In the genomic region with DNA sequence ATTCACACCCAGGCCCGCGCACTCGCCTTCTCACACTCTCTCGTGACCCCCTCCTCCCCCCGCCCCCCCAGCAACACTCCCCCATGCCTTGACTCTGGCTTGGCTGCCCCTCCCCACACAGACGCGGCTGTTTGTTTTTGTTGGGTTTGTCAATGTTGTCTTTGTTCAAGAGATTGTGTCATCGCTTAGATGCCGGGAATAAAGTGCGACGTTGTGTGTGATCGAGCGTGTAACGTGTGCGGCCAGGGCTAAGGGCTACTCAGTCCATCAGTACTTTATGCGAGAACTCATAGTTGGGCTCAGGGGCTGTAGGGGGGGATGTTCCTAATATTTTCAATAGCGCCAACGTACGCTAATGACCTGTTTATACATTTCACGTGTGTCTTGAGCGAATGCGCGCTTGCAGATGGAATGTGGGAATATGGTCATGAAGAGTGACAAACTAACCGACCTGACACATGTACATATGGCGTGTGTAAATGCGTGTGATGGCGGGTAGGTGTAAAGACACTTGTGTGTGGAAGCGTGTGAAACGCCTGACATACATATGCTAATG, we compare ENCODE assay signal across 8 mouse cellular contexts. TPM values are rescaled to one million over a fixed set of nuclear protein-coding genes. Genes with fewer than 3 reads are reported as not detected.
DNase-seq lines count a peak whose midpoint lies in the region; ATAC-seq and TF ChIP-seq lines count a peak whose summit lies in the region.

No protein-coding gene starts in this region.

- intact Hi-C loops in left cerebral cortex, postnatal 36 days (cut with DNase I) = no loop called here

- WGBS in forebrain, embryonic 15.5 days = under 1% methylated on average over 29 of the region's 29 CpGs
- WGBS in kidney, embryonic 16.5 days = under 1% methylated on average over 29 of the region's 29 CpGs
- 3% methylated on average over 29 of the region's 29 CpGs for WGBS in macrophage (ENCODE audit: missing documents)

- H3K36me3 ChIP-seq in ES-Bruce4 (ENCODE audit: control insufficient read depth, insufficient read depth, low read length, poor library complexity, severe bottlenecking) (no peaks in the 10 kb centered on the region), macrophage (ENCODE audit: inconsistent target) (no peaks in the 10 kb centered on the region)
- no peaks in the 10 kb centered on the region for H3K36me3 ChIP-seq in forebrain, embryonic 15.5 days
- peaks cover 10% of the 10 kb centered on the region for H3K36me3 ChIP-seq in kidney, embryonic 16.5 days (ENCODE audit: insufficient read depth, low read length)

- H3K27me3 ChIP-seq in ES-Bruce4 (ENCODE audit: control insufficient read depth, insufficient read depth, low read length, poor library complexity, severe bottlenecking) = no peaks in the 10 kb centered on the region
- H3K27me3 ChIP-seq in forebrain, embryonic 15.5 days = peaks cover 5% of the 10 kb centered on the region; the same call in 1 of the 2 replicates
- no peaks in the 10 kb centered on the region for H3K27me3 ChIP-seq in kidney, embryonic 16.5 days (ENCODE audit: insufficient read depth, low read length)

- DNase-seq in cerebellum, postnatal 36 days = peak; percentile 16 to 35
- DNase-seq in cerebellum, postnatal 4 days (ENCODE audit: low spot score in 2 of 2) = no peak
- no peak for DNase-seq in left cerebral cortex, postnatal 36 days (ENCODE audit: low spot score in 2 of 2)

- no peak overlapping the region for H3K27ac ChIP-seq in ES-Bruce4 (ENCODE audit: insufficient read depth, low read length)
- peak overlapping the region; percentile 53 for H3K27ac ChIP-seq in forebrain, embryonic 15.5 days (replicated peaks)
- peak overlapping the region; percentile 88 for H3K27ac ChIP-seq in kidney, embryonic 16.5 days (ENCODE audit: low read length)
- H3K27ac ChIP-seq in macrophage = no peak overlapping the region

- no peaks in the 10 kb centered on the region for H3K79me2 ChIP-seq in macrophage (ENCODE audit: inconsistent target)

- ATAC-seq in forebrain, embryonic 15.5 days (replicated peaks) = peak; percentile 23
- ATAC-seq in kidney, embryonic 16.5 days (ENCODE audit: low FRiP score, low TSS enrichment) = no peak
- ATAC-seq in inflammation-experienced regulatory T-cells, adult 6 months = no peak

- TF ChIP-seq CTCF in ES-Bruce4 (IDR thresholded peaks at IDR 0.05; ENCODE audit: low read depth, low read length) = no peak

- H3K4me3 ChIP-seq in ES-Bruce4 (ENCODE audit: low read depth, low read length) (peak overlapping the region; percentile 71), macrophage (ENCODE audit: inconsistent target) (peak overlapping the region; percentile 33)
- H3K4me3 ChIP-seq in forebrain, embryonic 15.5 days = peak overlapping the region; percentile 49
- H3K4me3 ChIP-seq in kidney, embryonic 16.5 days (ENCODE audit: low read length) = peak overlapping the region; percentile 59

- H3K4me1 ChIP-seq in ES-Bruce4 (ENCODE audit: control insufficient read depth, insufficient read depth, low read length) = peaks cover 2% of the 10 kb centered on the region
- peaks cover 41% of the 10 kb centered on the region for H3K4me1 ChIP-seq in forebrain, embryonic 15.5 days
- H3K4me1 ChIP-seq in kidney, embryonic 16.5 days (ENCODE audit: insufficient read depth, low read length) = peaks cover 51% of the 10 kb centered on the region

- peak overlapping the region; percentile 92 for H3K4me2 ChIP-seq in forebrain, embryonic 15.5 days (replicated peaks)
- peak overlapping the region; percentile 91 for H3K4me2 ChIP-seq in kidney, embryonic 16.5 days (replicated peaks; ENCODE audit: low read depth, low read length)

- TF ChIP-seq POLR2A in ES-Bruce4 (IDR thresholded peaks at IDR 0.05; ENCODE audit: insufficient read depth, low read length) = no peak

- H3K9ac ChIP-seq in ES-Bruce4 (ENCODE audit: low read depth, poor library complexity, severe bottlenecking) = peak overlapping the region; percentile 77
- peak overlapping the region; percentile 44 for H3K9ac ChIP-seq in forebrain, embryonic 15.5 days (replicated peaks)
- H3K9ac ChIP-seq in kidney, embryonic 16.5 days (replicated peaks; ENCODE audit: low read length) = peak overlapping the region; percentile 75

- H3K9me3 ChIP-seq in ES-Bruce4 (replicated peaks; ENCODE audit: control insufficient read depth, insufficient read depth, low read length, poor library complexity, severe bottlenecking) = no peaks in the 10 kb centered on the region
- no peaks in the 10 kb centered on the region for H3K9me3 ChIP-seq in forebrain, embryonic 15.5 days
- no peaks in the 10 kb centered on the region for H3K9me3 ChIP-seq in kidney, embryonic 16.5 days (ENCODE audit: low read length)

- no peak for TF ChIP-seq EP300 in ES-Bruce4 (IDR thresholded peaks at IDR 0.05; ENCODE audit: insufficient read depth, low read depth, low read length)

RNA-seq across cellular contexts. Expression of gene Efna1, which starts 0.8 kb away (rescaled TPM):
- polyA plus RNA-seq in ES-Bruce4 (2011; ENCODE audit: insufficient read depth, insufficient read length, low read depth, missing spikeins) (8.3 and 11.0 TPM in 2 replicates), macrophage (2018) (0.20 to 0.25 TPM in 2 of 3 replicates, not detected in the other)
- 9.2 and 9.9 TPM in 2 replicates for polyA plus RNA-seq in forebrain, embryonic 15.5 days (2015; fragmentation: Nextera tagmentation; extraction: Ambion mirVana)
- 81.9 and 86.7 TPM in 2 replicates for polyA plus RNA-seq in kidney, embryonic 16.5 days (2015; fragmentation: Nextera tagmentation; extraction: Ambion mirVana)
- total RNA-seq in macrophage (2018; cell fraction: chromatin; rRNA removed) = 1 to 10 TPM in 1 of 26 experiments, under 1 TPM in 1, not detected in 24; 0.45 to 1.2 TPM
- total RNA-seq in macrophage (2018; cell fraction: cytosol; rRNA removed) = under 1 TPM in 14 of 26 experiments, not detected in 12; 0.07 to 0.27 (median 0.14) TPM
- not detected for total RNA-seq in macrophage (2018; cell fraction: nucleus; rRNA removed)
- not detected for polyA plus RNA-seq in inflammation-experienced regulatory T-cells, adult 6 months (2017; shearing (Covaris generic))
- total RNA-seq in left cerebral cortex, postnatal 36 days (2021) = 1 to 10 TPM; 4.2 to 7.4 TPM

RNA-seq across cellular contexts. Expression of gene Slc50a1, which starts 9.8 kb away (rescaled TPM):
- polyA plus RNA-seq in ES-Bruce4 (2011; ENCODE audit: insufficient read depth, insufficient read length, low read depth, missing spikeins) = 34.5 and 35.7 TPM in 2 replicates
- 35.4 and 40.6 TPM in 2 replicates for polyA plus RNA-seq in forebrain, embryonic 15.5 days (2015; fragmentation: Nextera tagmentation; extraction: Ambion mirVana)
- 58.8 and 64.3 TPM in 2 replicates for polyA plus RNA-seq in kidney, embryonic 16.5 days (2015; fragmentation: Nextera tagmentation; extraction: Ambion mirVana)
- 10 to 100 TPM; 10.1 to 54.1 (median 26.9) TPM for total RNA-seq in macrophage (2018; cell fraction: chromatin; rRNA removed)
- total RNA-seq in macrophage (2018; cell fraction: cytosol; rRNA removed) = 10 to 100 TPM; 25.4 to 52.8 (median 36.8) TPM
- 10 to 100 TPM; 10.0 to 78.4 (median 48.7) TPM for total RNA-seq in macrophage (2018; cell fraction: nucleus; rRNA removed)
- 18.0 to 31.9 TPM (median 31.9 TPM) in 3 replicates for polyA plus RNA-seq in macrophage (2018)
- polyA plus RNA-seq in inflammation-experienced regulatory T-cells, adult 6 months (2017; shearing (Covaris generic)) = 100 to 1,000 TPM; 152 to 315 (median 248) TPM
- total RNA-seq in left cerebral cortex, postnatal 36 days (2021) = 10 to 100 TPM; 34.5 to 39.1 TPM

RNA-seq across cellular contexts. Expression of gene Dpm3, which starts 21.0 kb away (rescaled TPM):
- 36.7 and 59.9 TPM in 2 replicates for polyA plus RNA-seq in ES-Bruce4 (2011; ENCODE audit: insufficient read depth, insufficient read length, low read depth, missing spikeins)
- polyA plus RNA-seq in forebrain, embryonic 15.5 days (2015; fragmentation: Nextera tagmentation; extraction: Ambion mirVana) = 76.5 and 89.6 TPM in 2 replicates
- 127 and 146 TPM in 2 replicates for polyA plus RNA-seq in kidney, embryonic 16.5 days (2015; fragmentation: Nextera tagmentation; extraction: Ambion mirVana)
- 10 to 100 TPM in 1 of 26 experiments, 1 to 10 TPM in 13, not detected in 12; 3.0 to 14.0 (median 6.7) TPM for total RNA-seq in macrophage (2018; cell fraction: chromatin; rRNA removed)
- 10 to 100 TPM; 40.0 to 92.5 (median 59.1) TPM for total RNA-seq in macrophage (2018; cell fraction: cytosol; rRNA removed)
- 10 to 100 TPM in 21 of 26 experiments, 1 to 10 TPM in 5; 5.0 to 33.7 (median 15.3) TPM for total RNA-seq in macrophage (2018; cell fraction: nucleus; rRNA removed)
- 23.7 to 90.4 TPM (median 70.3 TPM) in 3 replicates for polyA plus RNA-seq in macrophage (2018)
- 100 to 1,000 TPM; 115 to 155 (median 137) TPM for polyA plus RNA-seq in inflammation-experienced regulatory T-cells, adult 6 months (2017; shearing (Covaris generic))
- 10 to 100 TPM; 47.0 to 51.7 TPM for total RNA-seq in left cerebral cortex, postnatal 36 days (2021)

RNA-seq across cellular contexts. Expression of gene Trim46, which starts 34.0 kb away (rescaled TPM):
- polyA plus RNA-seq in ES-Bruce4 (2011; ENCODE audit: insufficient read depth, insufficient read length, low read depth, missing spikeins) (5.7 and 7.1 TPM in 2 replicates), macrophage (2018) (0.22 TPM in 1 of 3 replicates, not detected in the others)
- polyA plus RNA-seq in forebrain, embryonic 15.5 days (2015; fragmentation: Nextera tagmentation; extraction: Ambion mirVana) = 57.7 and 58.7 TPM in 2 replicates
- polyA plus RNA-seq in kidney, embryonic 16.5 days (2015; fragmentation: Nextera tagmentation; extraction: Ambion mirVana) = 4.7 and 6.0 TPM in 2 replicates
- total RNA-seq in macrophage (2018; cell fraction: chromatin; rRNA removed) = 1 to 10 TPM in 16 of 26 experiments, under 1 TPM in 4, not detected in 6; 0.34 to 8.2 (median 2.7) TPM
- 1 to 10 TPM in 10 of 26 experiments, under 1 TPM in 14, not detected in 2; 0.04 to 2.4 (median 0.44) TPM for total RNA-seq in macrophage (2018; cell fraction: cytosol; rRNA removed)
- total RNA-seq in macrophage (2018; cell fraction: nucleus; rRNA removed) = 10 to 100 TPM in 1 of 26 experiments, 1 to 10 TPM in 12, under 1 TPM in 9, not detected in 4; 0.20 to 10.8 (median 2.6) TPM
- 1 to 10 TPM; 2.6 to 5.5 (median 3.4) TPM for polyA plus RNA-seq in inflammation-experienced regulatory T-cells, adult 6 months (2017; shearing (Covaris generic))
- total RNA-seq in left cerebral cortex, postnatal 36 days (2021) = 10 to 100 TPM; 74.4 to 88.7 TPM

RNA-seq across cellular contexts. Expression of gene Krtcap2, which starts 34.4 kb away (rescaled TPM):
- 163 and 164 TPM in 2 replicates for polyA plus RNA-seq in ES-Bruce4 (2011; ENCODE audit: insufficient read depth, insufficient read length, low read depth, missing spikeins)
- 192 and 205 TPM in 2 replicates for polyA plus RNA-seq in forebrain, embryonic 15.5 days (2015; fragmentation: Nextera tagmentation; extraction: Ambion mirVana)
- polyA plus RNA-seq in kidney, embryonic 16.5 days (2015; fragmentation: Nextera tagmentation; extraction: Ambion mirVana) = 272 and 300 TPM in 2 replicates
- 10 to 100 TPM in 7 of 26 experiments, 1 to 10 TPM in 14, under 1 TPM in 2, not detected in 3; 0.41 to 22.2 (median 5.8) TPM for total RNA-seq in macrophage (2018; cell fraction: chromatin; rRNA removed)
- 10 to 100 TPM; 26.5 to 72.1 (median 41.4) TPM for total RNA-seq in macrophage (2018; cell fraction: cytosol; rRNA removed)
- total RNA-seq in macrophage (2018; cell fraction: nucleus; rRNA removed) = 10 to 100 TPM in 16 of 26 experiments, 1 to 10 TPM in 10; 4.8 to 30.8 (median 15.0) TPM
- 30.5 to 54.3 TPM (median 43.8 TPM) in 3 replicates for polyA plus RNA-seq in macrophage (2018)
- 100 to 1,000 TPM; 271 to 458 (median 303) TPM for polyA plus RNA-seq in inflammation-experienced regulatory T-cells, adult 6 months (2017; shearing (Covaris generic))
- total RNA-seq in left cerebral cortex, postnatal 36 days (2021) = 10 to 100 TPM; 59.7 to 64.9 TPM

Comparison
In these comparisons a context has a peak if more than half of its experiments do, and no peak if none do; other contexts are left out.
1. DNase-seq: peak in cerebellum, postnatal 36 days (2 of 2); none in cerebellum, postnatal 4 days (0 of 2) and left cerebral cortex, postnatal 36 days (0 of 2).
2. H3K27ac ChIP-seq: peak in forebrain, embryonic 15.5 days (single experiment) and kidney, embryonic 16.5 days (single experiment); none in ES-Bruce4 (single experiment) and macrophage (single experiment).
3. Peak in every context shown above with its lines, with median percentiles within 50 percentile points of each other: H3K4me3 ChIP-seq and H3K9ac ChIP-seq.